Mouse (Mus musculus) kidney, embryonic 15.5 days (tissue): ENCODE results near the gene Asl. TPM values are rescaled to one million over a fixed set of nuclear protein-coding genes. Genes with fewer than 3 reads are reported as not detected.

ENCODE experiments used
- ATAC-seq: fragments of 200-750 bp; cut with Nextera tagmentation; replicated peaks from 2 replicates; pipeline ENCODE4 v1.8.0; 2017; ENCODE audit warnings: moderate TSS enrichment; ENCODE audit not compliant: low FRiP score
- H3K27ac ChIP-seq: fragments of 300-500 bp; sonication (generic); 2 replicates; pipeline ENCODE4 v1.5.1; 2015; ENCODE audit warnings: mild to moderate bottlenecking, inconsistent platforms
- H3K27me3 ChIP-seq: fragments of 300-500 bp; sonication (generic); 2 replicates; pipeline ENCODE4 v1.6.1; 2015; ENCODE audit warnings: inconsistent platforms
- H3K36me3 ChIP-seq: fragments of 300-500 bp; sonication (generic); 2 replicates; pipeline ENCODE4 v1.6.1; 2015; ENCODE audit warnings: inconsistent platforms
- H3K4me1 ChIP-seq: fragments of 300-500 bp; sonication (generic); 2 replicates; pipeline ENCODE4 v1.6.1; 2015; ENCODE audit warnings: inconsistent platforms
- H3K4me2 ChIP-seq: fragments of 300-500 bp; sonication (generic); 2 replicates; pipeline ENCODE4 v1.6.1; 2015; ENCODE audit warnings: moderate library complexity, mild to moderate bottlenecking, inconsistent platforms
- H3K4me3 ChIP-seq: fragments of 300-500 bp; sonication (generic); replicated peaks from 2 replicates; pipeline ENCODE4 v1.5.1; 2015; ENCODE audit warnings: mild to moderate bottlenecking, inconsistent platforms
- H3K9ac ChIP-seq: fragments of 300-500 bp; sonication (generic); 2 replicates; pipeline ENCODE4 v1.6.1; 2015; ENCODE audit warnings: mild to moderate bottlenecking, inconsistent platforms
- H3K9me3 ChIP-seq: fragments of 300-500 bp; sonication (generic); replicated peaks from 2 replicates; pipeline ENCODE4 v1.6.1; 2016; ENCODE audit warnings: inconsistent platforms
- WGBS: fragments of 180-500 bp; shearing (Covaris S2); methylation state at CpG from one replicate; pipeline ENCODE4 v1.1.7; 2015; ENCODE audit warnings: mixed read lengths; 5-methylcytosine and 5-hydroxymethylcytosine counted together
- polyA plus RNA-seq: library from polyadenylated mRNA; unstranded; fragments of >200 nt; fragmentation: Nextera tagmentation; extraction: Ambion mirVana; gene quantifications from 2 replicates; pipeline ENCODE4 v1.2.1, GENCODE M21; 2015

The Asl gene
- polyA plus RNA-seq, result 49.9 and 50.6 TPM in 2 replicates

DNA sequence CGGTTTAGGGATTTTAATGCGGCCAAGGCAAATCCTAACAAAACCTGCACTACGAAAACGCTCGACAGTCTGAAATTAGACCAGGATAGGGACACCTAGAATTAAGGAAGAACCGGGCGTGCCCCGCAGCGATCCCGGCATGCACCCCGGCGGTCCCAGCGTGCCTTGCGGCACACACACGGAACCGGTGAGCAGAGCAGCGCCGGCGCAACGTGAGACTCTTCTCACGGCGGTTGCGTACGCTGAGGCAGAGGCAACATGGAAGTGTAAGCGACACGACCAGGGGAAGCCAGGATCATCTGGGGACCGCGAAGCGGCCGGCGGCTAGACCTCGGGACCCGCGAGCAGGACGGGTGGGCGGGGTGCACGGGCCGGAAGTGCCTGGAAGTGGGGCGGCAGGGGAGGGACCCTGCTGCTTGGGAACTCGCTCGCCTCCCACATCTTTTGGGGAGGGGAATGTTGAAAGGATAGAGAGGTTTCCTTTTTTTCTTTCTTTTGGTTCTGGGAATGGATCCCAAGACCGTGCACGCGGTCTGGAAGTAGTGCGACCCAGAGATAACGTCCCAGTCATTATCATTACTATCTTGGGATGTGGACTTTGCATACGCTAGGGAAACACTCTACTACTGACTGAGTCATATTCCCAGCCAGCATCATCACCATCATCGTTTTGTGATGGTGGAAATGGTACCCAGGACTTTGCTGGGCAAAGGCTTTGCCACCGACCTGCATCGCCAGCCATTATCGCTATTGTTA, at the start of gene Asl, which contains the start of gene Crcp:
Gene Asl (minus strand): TSS at position 106 of the 756 bp plus-strand sequence.
Gene Crcp (plus strand): TSS at position 149 of the 756 bp plus-strand sequence.
- no peaks in the 10 kb centered on the region for H3K9me3 ChIP-seq
- ATAC-seq, result peak; percentile 88
- 1% methylated on average over 51 of the region's 51 CpGs for WGBS
- H3K4me3 ChIP-seq, result peak within 1 kb of the TSS; percentile 72
- H3K4me1 ChIP-seq, result peaks cover 16% of the 10 kb centered on the region
- peak within 1 kb of the TSS; percentile 95 for H3K27ac ChIP-seq
- H3K9ac ChIP-seq, result peak within 1 kb of the TSS; percentile 65
- H3K4me2 ChIP-seq, result peak within 1 kb of the TSS; percentile 67
- H3K27me3 ChIP-seq, result 0 out of 2 replicates have a peak, but pooled peaks cover 5% of the 10 kb centered on the region
- no peaks in the 10 kb centered on the region for H3K36me3 ChIP-seq

- WGBS, result 43% methylated on average over 6 of the region's 6 CpGs
- peak overlapping the region; percentile 90 for H3K9ac ChIP-seq
- H3K27me3 ChIP-seq, result no peaks in the 10 kb centered on the region
- H3K36me3 ChIP-seq, result peaks cover 3% of the 10 kb centered on the region; the same call in 1 of the 2 replicates
- peak overlapping the region; percentile 71 for H3K27ac ChIP-seq
- ATAC-seq, result 0 out of 2 replicates have a peak, but pooled peaks have one; percentile 28
- H3K9me3 ChIP-seq, result no peaks in the 10 kb centered on the region
- H3K4me1 ChIP-seq, result peaks cover 21% of the 10 kb centered on the region
- H3K4me3 ChIP-seq, result peak overlapping the region; percentile 81
- H3K4me2 ChIP-seq, result peak overlapping the region; percentile 93
These were observed 49.7 kb upstream of the Asl start for GRCm38 (mm10) chr5:130078834-130079156.

DNA sequence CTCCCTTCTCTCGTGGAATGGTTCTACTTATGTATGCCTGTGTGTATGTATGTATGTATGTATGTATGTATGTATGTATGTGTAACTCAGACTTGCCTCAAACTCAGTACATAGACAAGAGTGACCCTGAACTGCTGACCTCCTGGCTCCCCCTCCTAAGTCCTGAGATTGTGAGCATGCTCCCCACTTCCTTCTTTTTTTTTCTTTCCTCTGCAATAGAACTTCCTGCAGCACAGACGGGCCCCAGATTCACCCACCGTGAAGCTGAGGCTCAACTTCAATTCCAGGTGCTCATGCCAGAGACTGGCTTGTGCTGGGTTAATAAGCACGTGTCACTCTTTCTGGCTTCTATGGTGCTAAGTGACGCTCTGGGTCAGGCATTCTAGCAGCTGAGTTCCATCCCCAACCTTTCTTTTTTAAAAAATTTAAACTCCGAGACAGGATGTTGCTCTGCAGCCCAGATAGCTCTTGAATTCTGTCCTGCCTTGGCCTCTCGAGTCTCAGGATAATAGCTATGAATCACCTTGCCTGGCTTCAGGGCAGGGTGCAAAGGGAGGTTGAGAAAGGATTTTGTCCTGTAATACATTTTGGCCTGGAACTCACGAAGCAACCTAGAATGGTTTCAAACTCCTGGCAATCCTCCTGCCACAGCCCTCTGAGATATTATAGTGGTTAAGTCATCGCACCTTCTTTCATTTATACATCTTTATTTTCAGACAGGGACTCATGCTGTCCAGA, 49.2 kb upstream of the Asl start:
- Histone ChIP-seq H3K27me3 (no peaks in the 10 kb centered on the region), H3K9ac (no peak overlapping the region), H3K4me1 (peaks cover 21% of the 10 kb centered on the region), H3K4me2 (no peak overlapping the region), H3K4me3 (no peak overlapping the region), H3K36me3 (peaks cover 3% of the 10 kb centered on the region; the same call in 1 of the 2 replicates), H3K9me3 (no peaks in the 10 kb centered on the region), H3K27ac (peak overlapping the region; percentile 71; the same call in 1 of the 2 replicates)
- WGBS, result 62% methylated on average over 9 of the region's 9 CpGs
- no peak for ATAC-seq

GRCm38 (mm10) chr5:130076396-130076795, 47.3 kb upstream of the Asl start:
- Histone ChIP-seq H3K27me3 (no peaks in the 10 kb centered on the region), H3K9me3 (no peaks in the 10 kb centered on the region), H3K27ac (no peak overlapping the region), H3K4me2 (no peak overlapping the region), H3K4me3 (no peak overlapping the region), H3K9ac (no peak overlapping the region), H3K4me1 (peaks cover 21% of the 10 kb centered on the region), H3K36me3 (no peaks in the 10 kb centered on the region)
- 65% methylated on average over 6 of the region's 6 CpGs for WGBS
- ATAC-seq, result no peak

- no peak for ATAC-seq
- H3K9me3 ChIP-seq, result no peaks in the 10 kb centered on the region
- H3K27ac ChIP-seq, result no peak overlapping the region
- H3K4me2 ChIP-seq, result no peak overlapping the region
- no peak overlapping the region for H3K4me3 ChIP-seq
- 73% methylated on average over 6 of the region's 6 CpGs for WGBS
- peaks cover 8% of the 10 kb centered on the region for H3K4me1 ChIP-seq
- H3K9ac ChIP-seq, result no peak overlapping the region
- H3K27me3 ChIP-seq, result no peaks in the 10 kb centered on the region
- H3K36me3 ChIP-seq, result no peaks in the 10 kb centered on the region
These were observed 45.4 kb upstream of the Asl start for GRCm38 (mm10) chr5:130074491-130074890.

- no peak for ATAC-seq
- 93% methylated on average over 6 of the region's 6 CpGs for WGBS
- H3K9me3 ChIP-seq, result no peaks in the 10 kb centered on the region
These were observed 44.0 kb upstream of the Asl start, which contains the start of gene Tpst1 for GRCm38 (mm10) chr5:130073026-130073425. TSS of gene Tpst1 (plus strand) at chr5:130073326.

DNA sequence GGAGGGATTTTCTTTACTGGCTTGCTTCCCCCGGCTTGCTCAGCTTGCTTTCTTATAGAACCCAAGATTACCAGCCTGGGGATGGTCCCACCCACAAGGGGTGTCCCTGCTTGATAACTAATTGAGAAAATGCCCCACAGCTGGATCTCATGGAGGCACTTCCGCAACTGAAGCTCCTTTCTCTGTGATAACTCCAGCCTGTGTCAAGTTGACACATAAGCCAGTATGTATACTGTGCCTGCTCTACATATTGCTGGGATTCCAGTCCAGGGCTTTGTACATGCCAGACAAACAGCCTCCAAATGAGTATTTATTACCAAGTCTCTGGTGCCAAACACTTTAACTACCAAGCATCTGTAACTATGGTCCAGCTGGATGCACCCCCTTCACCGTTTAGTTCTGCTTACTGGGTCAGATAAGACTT, 38.8 kb upstream of the Asl start:
- ATAC-seq, result no peak
- H3K27ac ChIP-seq, result no peak overlapping the region
- 59% methylated on average over 3 of the region's 3 CpGs for WGBS

More at GRCm38 (mm10) chr5:130073026-130073425, 44.0 kb upstream of the Asl start, which contains the start of gene Tpst1:
- H3K27me3 ChIP-seq, result no peaks in the 10 kb centered on the region
- H3K9ac ChIP-seq, result no peak within 1 kb of the TSS
- H3K4me3 ChIP-seq, result no peak within 1 kb of the TSS
- H3K36me3 ChIP-seq, result no peaks in the 10 kb centered on the region
- no peak within 1 kb of the TSS for H3K27ac ChIP-seq
- 0 out of 2 replicates have a peak, but pooled peaks cover 3% of the 10 kb centered on the region for H3K4me1 ChIP-seq
- H3K4me2 ChIP-seq, result no peak within 1 kb of the TSS

DNA sequence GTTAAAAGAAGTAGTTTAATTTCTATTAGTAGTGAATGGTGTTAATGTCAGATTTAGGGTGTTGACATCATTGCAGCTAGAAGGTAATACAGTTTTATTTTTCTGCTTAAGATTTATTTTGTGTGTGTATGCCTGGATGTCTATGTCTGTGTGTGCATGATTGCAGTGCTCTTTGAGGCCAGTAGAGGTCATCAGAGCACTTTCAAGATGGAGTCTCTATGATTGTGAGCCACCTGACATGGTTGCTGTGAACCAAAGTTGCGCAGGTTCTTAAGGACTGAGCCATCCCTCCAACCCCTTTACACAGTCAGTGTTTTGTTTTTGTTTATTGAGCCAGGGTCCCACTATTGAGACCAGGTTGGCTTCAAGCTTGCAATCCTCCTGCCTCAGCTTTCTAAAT, 36.5 kb upstream of the Asl start:
- no peak for ATAC-seq

More for the DNA sequence above, 38.8 kb upstream of the Asl start:
- Histone ChIP-seq H3K4me3 (no peak overlapping the region), H3K36me3 (no peaks in the 10 kb centered on the region), H3K9ac (no peak overlapping the region), H3K27me3 (no peaks in the 10 kb centered on the region), H3K9me3 (no peaks in the 10 kb centered on the region), H3K4me2 (no peak overlapping the region), H3K4me1 (0 out of 2 replicates have a peak, but pooled peaks cover 3% of the 10 kb centered on the region)

GRCm38 (mm10) chr5:130063760-130064159, 34.7 kb upstream of the Asl start:
- Histone ChIP-seq H3K4me2 (no peak overlapping the region), H3K4me3 (no peak overlapping the region), H3K36me3 (peaks cover 25% of the 10 kb centered on the region), H3K9me3 (no peaks in the 10 kb centered on the region), H3K27ac (no peak overlapping the region), H3K9ac (no peak overlapping the region), H3K4me1 (0 out of 2 replicates have a peak, but pooled peaks cover 6% of the 10 kb centered on the region), H3K27me3 (no peaks in the 10 kb centered on the region)
- WGBS, result 84% methylated on average over 2 of the region's 2 CpGs
- no peak for ATAC-seq

More for the DNA sequence above, 36.5 kb upstream of the Asl start:
- peaks cover 9% of the 10 kb centered on the region for H3K36me3 ChIP-seq
- H3K27ac ChIP-seq, result no peak overlapping the region
- WGBS, result 94% methylated on average over 1 of the region's 1 CpGs
- no peak overlapping the region for H3K4me3 ChIP-seq
- no peaks in the 10 kb centered on the region for H3K27me3 ChIP-seq
- H3K4me2 ChIP-seq, result no peak overlapping the region
- 0 out of 2 replicates have a peak, but pooled peaks cover 3% of the 10 kb centered on the region for H3K4me1 ChIP-seq
- H3K9ac ChIP-seq, result no peak overlapping the region
- no peaks in the 10 kb centered on the region for H3K9me3 ChIP-seq

DNA sequence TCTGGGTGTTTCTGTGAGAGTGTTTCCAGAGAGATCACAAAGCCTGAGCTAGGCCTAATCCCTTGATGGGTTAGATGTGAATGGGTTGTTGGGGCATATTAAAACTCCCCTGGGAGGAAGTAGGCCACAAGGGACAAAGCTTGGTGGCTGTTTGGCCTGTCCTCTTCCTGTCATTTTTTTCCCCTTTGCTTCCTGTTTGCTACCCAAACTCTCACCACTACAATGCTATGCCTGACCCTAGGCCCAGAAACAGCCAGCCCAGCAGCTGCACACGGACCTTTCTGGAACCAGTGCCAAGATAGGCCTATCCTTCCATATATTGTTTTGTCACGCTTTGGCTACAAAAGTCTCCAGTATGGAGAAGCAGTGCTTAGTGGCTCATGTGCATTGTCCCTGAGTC, 33.0 kb upstream of the Asl start:
- Histone ChIP-seq H3K9ac (no peak overlapping the region), H3K4me3 (no peak overlapping the region), H3K9me3 (no peaks in the 10 kb centered on the region), H3K36me3 (peaks cover 27% of the 10 kb centered on the region), H3K27ac (peak overlapping the region; percentile 65), H3K27me3 (no peaks in the 10 kb centered on the region), H3K4me1 (0 out of 2 replicates have a peak, but pooled peaks cover 3% of the 10 kb centered on the region), H3K4me2 (no peak overlapping the region)
- WGBS, result 55% methylated on average over 2 of the region's 2 CpGs
- no peak for ATAC-seq

- H3K27ac ChIP-seq, result peak overlapping the region; percentile 68; the same call in 1 of the 2 replicates
- no peak for ATAC-seq
These were observed 31.2 kb upstream of the Asl start for GRCm38 (mm10) chr5:130060329-130060665.

More at GRCm38 (mm10) chr5:130060329-130060665, 31.2 kb upstream of the Asl start:
- no peak overlapping the region for H3K4me2 ChIP-seq
- H3K9ac ChIP-seq, result no peak overlapping the region
- H3K4me1 ChIP-seq, result 0 out of 2 replicates have a peak, but pooled peaks cover 3% of the 10 kb centered on the region
- H3K4me3 ChIP-seq, result no peak overlapping the region
- no peaks in the 10 kb centered on the region for H3K9me3 ChIP-seq
- WGBS, result 85% methylated on average over 4 of the region's 4 CpGs
- H3K36me3 ChIP-seq, result peaks cover 32% of the 10 kb centered on the region
- H3K27me3 ChIP-seq, result no peaks in the 10 kb centered on the region
